Mouse (Mus musculus): ENCODE results near the gene Scaf4. TPM values are rescaled to one million over a fixed set of nuclear protein-coding genes. Genes with fewer than 3 reads are reported as not detected.

The Scaf4 gene
- polyA plus RNA-seq, 1 experiment from 2014 or later: 25.6 TPM

DNA sequence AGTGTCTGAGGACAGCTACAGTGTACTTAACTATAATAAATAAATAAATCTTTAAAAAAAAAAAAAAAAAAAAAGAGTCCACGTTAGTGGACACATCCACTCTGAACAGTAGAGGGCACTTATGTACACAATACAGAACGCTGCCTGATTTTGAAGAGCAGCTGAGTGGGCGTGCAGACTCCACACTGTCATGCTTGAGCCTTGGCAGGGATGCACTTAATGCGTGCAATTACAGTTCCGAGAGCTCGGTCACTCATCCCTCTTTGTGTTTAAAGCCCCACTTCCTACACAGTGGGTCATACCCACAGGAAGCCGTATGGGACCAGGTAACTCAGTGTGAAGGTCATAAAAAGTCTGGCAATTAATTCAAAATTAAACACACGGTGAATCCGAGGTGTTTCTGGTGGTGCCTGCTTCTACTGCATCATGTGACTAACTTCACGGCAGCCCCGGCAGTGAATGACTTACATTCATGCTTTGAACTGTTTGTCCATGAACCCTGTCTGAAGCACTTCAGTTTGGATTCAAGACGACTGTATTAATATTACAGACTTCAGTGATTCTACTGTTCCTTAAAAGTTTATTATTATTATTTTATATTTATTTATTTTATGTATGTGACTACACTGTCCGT is 28.3 kb upstream of the Scaf4 start:
- no peaks in the 10 kb centered on the region for H3K9me3 ChIP-seq (ENCODE audit: control insufficient read depth, low read length)
- no peaks in the 10 kb centered on the region for H3K4me1 ChIP-seq (replicated peaks; ENCODE audit: control insufficient read depth, insufficient read depth, low read length)
- H3K4me3 ChIP-seq (replicated peaks; ENCODE audit: low read length): no peak overlapping the region
- H3K27ac ChIP-seq (ENCODE audit: low read length): no peak overlapping the region
- H3K36me3 ChIP-seq (ENCODE audit: control insufficient read depth, insufficient read depth): no peaks in the 10 kb centered on the region
- no peak overlapping the region for H3K9ac ChIP-seq (replicated peaks; ENCODE audit: low read depth, low read length)
- H3K27me3 ChIP-seq (replicated peaks; ENCODE audit: control insufficient read depth, insufficient read depth, low read length): no peaks in the 10 kb centered on the region
- no peak overlapping the region for H3K4me2 ChIP-seq (ENCODE audit: low read length)
- 64% methylated on average over 13 of the region's 13 CpGs for WGBS
- ATAC-seq: peak; percentile 76

DNA sequence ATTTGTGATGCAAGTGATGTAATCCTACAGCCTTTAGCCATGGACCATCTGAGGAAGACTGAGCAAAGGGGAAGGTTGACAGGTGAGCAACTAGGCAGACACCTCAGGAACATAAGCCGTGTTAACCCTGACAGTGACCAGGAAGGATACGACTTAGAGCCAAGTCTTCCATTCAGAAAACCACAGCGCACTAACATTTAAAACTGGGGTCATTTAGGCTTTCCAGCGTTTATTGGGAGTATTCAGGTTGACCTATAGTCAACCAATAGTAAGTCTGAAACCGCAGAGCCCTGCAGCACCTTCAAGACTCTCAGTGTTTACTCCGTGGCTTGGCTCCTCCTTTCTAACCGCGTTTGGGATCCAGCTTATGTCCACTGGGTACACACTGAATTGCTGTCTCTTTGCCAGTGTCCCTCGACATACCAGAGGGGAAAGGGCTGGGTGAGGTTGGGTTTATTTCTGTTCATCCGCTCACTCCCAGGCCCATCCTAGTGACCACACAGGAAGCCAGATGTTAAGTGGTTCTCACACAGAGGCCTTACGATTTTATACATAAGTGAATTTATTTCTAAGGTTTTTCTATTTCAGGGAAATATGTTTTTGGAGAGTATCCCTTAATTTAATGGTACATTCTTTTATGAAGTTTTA is 26.3 kb upstream of the Scaf4 start:
- no peaks in the 10 kb centered on the region for H3K36me3 ChIP-seq (ENCODE audit: control insufficient read depth, insufficient read depth)
- no peak overlapping the region for H3K4me3 ChIP-seq (replicated peaks; ENCODE audit: low read length)
- no peaks in the 10 kb centered on the region for H3K27me3 ChIP-seq (replicated peaks; ENCODE audit: control insufficient read depth, insufficient read depth, low read length)
- 84% methylated on average over 11 of the region's 11 CpGs for WGBS
- H3K9me3 ChIP-seq (ENCODE audit: control insufficient read depth, low read length): no peaks in the 10 kb centered on the region
- no peaks in the 10 kb centered on the region for H3K4me1 ChIP-seq (replicated peaks; ENCODE audit: control insufficient read depth, insufficient read depth, low read length)
- ATAC-seq: no peak
- no peak overlapping the region for H3K4me2 ChIP-seq (ENCODE audit: low read length)
- no peak overlapping the region for H3K9ac ChIP-seq (replicated peaks; ENCODE audit: low read depth, low read length)
- H3K27ac ChIP-seq (ENCODE audit: low read length): no peak overlapping the region

DNA sequence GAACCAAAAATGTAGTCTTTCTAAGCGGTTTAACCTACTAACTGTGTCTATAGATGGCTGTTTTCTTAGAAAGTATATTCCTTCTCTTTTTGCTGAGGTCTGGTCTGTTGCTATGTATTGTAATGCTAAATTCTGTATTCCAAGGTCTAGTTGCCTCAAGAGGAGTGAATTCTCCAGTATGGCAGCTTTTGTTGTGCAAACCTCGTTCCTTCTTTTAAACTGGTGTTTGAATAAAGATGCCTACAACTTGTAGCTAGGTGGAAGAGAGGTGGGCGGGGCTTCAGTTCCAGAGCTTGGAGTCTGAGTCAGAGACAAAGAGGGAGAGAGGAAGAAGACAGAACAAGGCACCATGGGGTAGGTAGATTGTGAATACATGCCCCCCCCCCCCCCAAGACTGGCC is 25.5 kb upstream of the Scaf4 start:
- 43% methylated on average over 3 of the region's 3 CpGs for whole genome bisulfite sequencing
- no peaks in the 10 kb centered on the region for H3K4me1 ChIP-seq (replicated peaks; ENCODE audit: control insufficient read depth, insufficient read depth, low read length)
- H3K36me3 ChIP-seq (ENCODE audit: control insufficient read depth, insufficient read depth): no peaks in the 10 kb centered on the region
- H3K27ac ChIP-seq (ENCODE audit: low read length): no peak overlapping the region
- H3K9ac ChIP-seq (replicated peaks; ENCODE audit: low read depth, low read length): no peak overlapping the region
- no peak overlapping the region for H3K4me3 ChIP-seq (replicated peaks; ENCODE audit: low read length)
- no peaks in the 10 kb centered on the region for H3K27me3 ChIP-seq (replicated peaks; ENCODE audit: control insufficient read depth, insufficient read depth, low read length)
- no peaks in the 10 kb centered on the region for H3K9me3 ChIP-seq (ENCODE audit: control insufficient read depth, low read length)
- ATAC-seq: no peak
- no peak overlapping the region for H3K4me2 ChIP-seq (ENCODE audit: low read length)

DNA sequence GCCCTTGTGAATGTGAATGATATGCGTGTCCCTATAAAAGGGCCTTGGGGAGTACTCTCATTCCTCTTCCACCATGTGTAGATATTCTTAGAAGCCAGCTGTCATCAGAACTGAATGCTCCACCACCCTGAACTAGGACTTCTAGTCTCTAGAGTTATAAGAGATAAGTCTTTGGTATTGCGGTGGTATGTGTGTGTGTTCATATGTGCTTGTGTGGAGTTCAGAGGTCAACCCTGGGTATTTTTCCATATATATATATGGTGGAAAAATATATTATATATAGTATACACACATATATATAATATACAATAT is 19.6 kb upstream of the Scaf4 start:
- Histone ChIP-seq H3K4me1 (replicated peaks; ENCODE audit: control insufficient read depth, insufficient read depth, low read length) (peaks cover 2% of the 10 kb centered on the region; the same call in 1 of the 2 replicates), H3K4me2 (ENCODE audit: low read length) (no peak overlapping the region), H3K9me3 (ENCODE audit: control insufficient read depth, low read length) (no peaks in the 10 kb centered on the region), H3K9ac (replicated peaks; ENCODE audit: low read depth, low read length) (no peak overlapping the region), H3K4me3 (replicated peaks; ENCODE audit: low read length) (no peak overlapping the region), H3K27me3 (replicated peaks; ENCODE audit: control insufficient read depth, insufficient read depth, low read length) (no peaks in the 10 kb centered on the region), H3K36me3 (ENCODE audit: control insufficient read depth, insufficient read depth) (no peaks in the 10 kb centered on the region), H3K27ac (ENCODE audit: low read length) (no peak overlapping the region)
- ATAC-seq: no peak
- 89% methylated on average over 2 of the region's 2 CpGs for WGBS

DNA sequence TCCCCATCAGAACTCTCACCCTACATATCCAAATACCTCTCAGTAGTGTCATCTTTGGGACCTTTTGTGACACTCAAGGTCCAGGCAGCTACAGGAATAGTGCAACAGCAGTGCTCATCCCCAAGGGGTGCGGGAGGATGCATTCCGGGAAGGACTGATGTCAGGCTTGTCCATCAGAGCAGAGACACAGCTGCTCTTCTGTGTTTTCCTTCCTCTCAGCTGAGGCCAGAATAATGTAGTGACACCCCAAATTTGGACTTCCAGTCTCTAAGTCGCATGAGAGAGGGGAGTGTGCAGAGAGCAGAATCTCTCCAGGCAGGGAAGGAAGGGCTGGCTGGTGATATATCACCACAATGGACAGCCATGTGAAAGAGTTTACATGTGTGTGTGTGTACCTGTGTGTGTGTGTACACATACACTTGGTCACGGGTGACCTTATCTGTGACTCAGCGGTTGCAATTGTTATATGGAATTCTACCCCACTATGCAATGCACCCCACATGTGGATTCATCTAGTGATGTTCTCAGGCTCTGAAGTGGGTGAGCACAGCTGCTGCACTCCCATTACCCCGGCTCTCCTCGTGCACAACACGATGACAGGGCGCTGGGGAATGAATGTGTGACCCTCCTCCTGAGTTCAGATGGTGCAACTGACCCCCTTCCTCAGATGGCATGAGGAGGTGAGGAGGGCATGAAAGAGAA is 19.1 kb upstream of the Scaf4 start:
- 87% methylated on average over 9 of the region's 9 CpGs for WGBS
- no peaks in the 10 kb centered on the region for H3K27me3 ChIP-seq (replicated peaks; ENCODE audit: control insufficient read depth, insufficient read depth, low read length)
- H3K27ac ChIP-seq (ENCODE audit: low read length): no peak overlapping the region
- no peak for ATAC-seq
- H3K9me3 ChIP-seq (ENCODE audit: control insufficient read depth, low read length): no peaks in the 10 kb centered on the region
- no peak overlapping the region for H3K4me3 ChIP-seq (replicated peaks; ENCODE audit: low read length)
- H3K36me3 ChIP-seq (ENCODE audit: control insufficient read depth, insufficient read depth): no peaks in the 10 kb centered on the region
- no peak overlapping the region for H3K9ac ChIP-seq (replicated peaks; ENCODE audit: low read depth, low read length)
- no peak overlapping the region for H3K4me2 ChIP-seq (ENCODE audit: low read length)
- peaks cover 7% of the 10 kb centered on the region for H3K4me1 ChIP-seq (replicated peaks; ENCODE audit: control insufficient read depth, insufficient read depth, low read length)

DNA sequence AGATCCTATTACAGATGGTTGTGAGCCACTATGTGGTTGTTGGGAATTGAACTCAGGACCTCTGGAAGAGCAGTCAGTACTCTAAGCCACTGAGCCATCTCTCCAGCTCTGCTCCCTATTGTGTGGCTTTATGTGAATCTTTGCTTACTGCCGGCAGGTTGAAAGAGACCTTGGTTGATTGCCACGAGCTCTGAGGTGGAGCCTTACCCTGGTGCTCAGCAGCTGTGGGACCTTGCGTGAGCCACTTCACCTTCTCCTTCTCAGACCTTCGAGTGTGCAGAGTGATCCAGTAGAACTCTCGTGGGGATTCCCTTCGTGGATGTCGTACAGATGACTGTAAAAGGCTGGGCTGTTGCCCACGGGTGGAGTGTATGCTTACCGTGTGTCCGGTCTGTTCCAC is 17.4 kb upstream of the Scaf4 start:
- no peak overlapping the region for H3K4me2 ChIP-seq (ENCODE audit: low read length)
- no peak overlapping the region for H3K27ac ChIP-seq (ENCODE audit: low read length)
- no peak for ATAC-seq
- peaks cover 12% of the 10 kb centered on the region for H3K4me1 ChIP-seq (replicated peaks; ENCODE audit: control insufficient read depth, insufficient read depth, low read length)
- WGBS: 84% methylated on average over 10 of the region's 10 CpGs
- H3K9ac ChIP-seq (replicated peaks; ENCODE audit: low read depth, low read length): no peak overlapping the region
- no peaks in the 10 kb centered on the region for H3K27me3 ChIP-seq (replicated peaks; ENCODE audit: control insufficient read depth, insufficient read depth, low read length)
- H3K36me3 ChIP-seq (ENCODE audit: control insufficient read depth, insufficient read depth): no peaks in the 10 kb centered on the region
- H3K9me3 ChIP-seq (ENCODE audit: control insufficient read depth, low read length): no peaks in the 10 kb centered on the region
- no peak overlapping the region for H3K4me3 ChIP-seq (replicated peaks; ENCODE audit: low read length)

DNA sequence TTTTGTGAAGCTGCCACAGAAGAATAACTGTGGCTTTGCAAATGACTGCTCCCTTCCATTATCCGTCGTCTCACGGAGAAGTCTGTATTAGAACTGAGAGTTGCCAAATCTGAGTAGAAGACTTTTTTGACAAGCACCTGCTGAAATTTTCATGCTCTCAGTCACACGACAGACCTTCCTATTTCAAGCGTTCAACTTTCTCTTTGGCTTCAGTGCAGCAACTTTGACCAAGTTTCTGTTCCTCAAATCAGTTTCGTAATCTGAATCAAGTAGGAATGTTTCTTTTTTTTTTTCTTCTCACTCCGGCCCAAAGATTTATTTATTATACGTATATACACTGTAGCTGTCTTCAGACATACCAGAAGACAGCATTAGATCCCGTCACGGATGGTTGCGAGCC is 16.6 kb upstream of the Scaf4 start:
- no peak overlapping the region for H3K27ac ChIP-seq (ENCODE audit: low read length)
- no peak overlapping the region for H3K4me2 ChIP-seq (ENCODE audit: low read length)
- ATAC-seq: no peak
- H3K9ac ChIP-seq (replicated peaks; ENCODE audit: low read depth, low read length): no peak overlapping the region
- H3K9me3 ChIP-seq (ENCODE audit: control insufficient read depth, low read length): no peaks in the 10 kb centered on the region
- peaks cover 12% of the 10 kb centered on the region for H3K4me1 ChIP-seq (replicated peaks; ENCODE audit: control insufficient read depth, insufficient read depth, low read length)
- no peak overlapping the region for H3K4me3 ChIP-seq (replicated peaks; ENCODE audit: low read length)
- no peaks in the 10 kb centered on the region for H3K36me3 ChIP-seq (ENCODE audit: control insufficient read depth, insufficient read depth)
- 91% methylated on average over 11 of the region's 11 CpGs for WGBS
- H3K27me3 ChIP-seq (replicated peaks; ENCODE audit: control insufficient read depth, insufficient read depth, low read length): no peaks in the 10 kb centered on the region

DNA sequence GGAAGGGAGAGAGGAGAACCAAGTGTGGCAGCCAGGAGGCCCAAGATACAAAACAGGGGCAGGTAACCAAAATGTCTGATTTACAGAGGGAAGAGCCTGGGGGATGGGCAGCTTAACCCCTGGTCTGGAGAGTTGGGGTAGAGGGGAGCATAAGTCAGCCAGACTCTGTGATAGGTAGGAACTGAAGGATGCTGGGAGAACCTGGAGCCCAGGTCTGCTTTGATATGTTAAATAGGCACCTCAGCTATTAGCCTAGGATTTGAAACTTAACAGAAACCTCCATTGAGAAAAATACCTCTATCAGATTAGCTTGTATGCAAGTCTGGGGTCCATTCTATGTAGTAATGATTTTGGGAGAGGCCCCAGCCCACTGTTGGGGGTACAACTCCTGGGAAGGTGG is 15.3 kb upstream of the Scaf4 start:
- H3K4me2 ChIP-seq (ENCODE audit: low read length): no peak overlapping the region
- H3K27ac ChIP-seq (ENCODE audit: low read length): no peak overlapping the region
- H3K4me1 ChIP-seq (replicated peaks; ENCODE audit: control insufficient read depth, insufficient read depth, low read length): peaks cover 12% of the 10 kb centered on the region
- no peak overlapping the region for H3K4me3 ChIP-seq (replicated peaks; ENCODE audit: low read length)
- no peak overlapping the region for H3K9ac ChIP-seq (replicated peaks; ENCODE audit: low read depth, low read length)
- H3K36me3 ChIP-seq (ENCODE audit: control insufficient read depth, insufficient read depth): no peaks in the 10 kb centered on the region
- H3K9me3 ChIP-seq (ENCODE audit: control insufficient read depth, low read length): no peaks in the 10 kb centered on the region
- H3K27me3 ChIP-seq (replicated peaks; ENCODE audit: control insufficient read depth, insufficient read depth, low read length): no peaks in the 10 kb centered on the region
- ATAC-seq: no peak

DNA sequence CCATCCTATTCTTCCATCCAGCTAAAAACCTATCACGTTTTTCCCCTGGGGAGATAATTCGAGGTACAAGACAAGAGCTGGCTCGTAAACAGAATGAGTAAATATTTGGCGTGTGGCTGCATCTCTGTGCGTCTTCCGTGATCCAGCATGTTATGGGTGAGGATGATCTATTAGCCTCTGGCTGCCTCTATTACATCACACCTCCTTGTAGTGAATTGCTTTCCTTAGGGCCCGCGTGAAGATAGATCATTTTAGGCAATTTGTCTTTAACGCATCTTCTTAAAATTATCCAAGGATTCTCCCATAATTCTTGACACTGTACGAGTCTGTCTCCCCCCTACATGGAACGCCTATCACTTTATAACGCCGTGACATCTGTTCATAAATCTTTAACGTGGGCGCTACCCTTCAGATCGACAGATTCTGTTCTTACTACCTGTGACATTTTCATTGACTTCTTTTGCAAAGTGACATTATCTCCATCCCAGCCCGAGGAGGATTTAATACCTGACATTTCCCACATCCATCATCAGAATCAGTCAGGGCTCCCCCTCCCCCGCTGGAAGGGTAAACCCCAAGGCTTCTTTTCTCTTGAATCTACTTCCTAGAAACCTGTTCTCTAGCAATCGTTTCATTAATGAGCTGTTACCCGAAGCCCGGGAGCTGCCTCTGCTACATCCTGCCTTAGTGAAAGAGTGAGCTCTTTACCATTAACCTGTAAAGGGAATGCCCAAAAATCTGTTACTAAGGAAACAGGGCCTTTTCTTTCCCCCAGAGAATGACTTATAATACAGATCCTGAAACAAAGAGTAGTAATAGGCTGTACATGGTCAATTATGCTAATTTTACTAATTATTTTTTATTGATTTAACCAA is 14.4 kb upstream of the Scaf4 start:
- ATAC-seq: peak; percentile 62; the same call in 1 of the 2 replicates
- H3K36me3 ChIP-seq (ENCODE audit: control insufficient read depth, insufficient read depth): no peaks in the 10 kb centered on the region
- 7% methylated on average over 21 of the region's 21 CpGs for WGBS
- H3K9me3 ChIP-seq (ENCODE audit: control insufficient read depth, low read length): no peaks in the 10 kb centered on the region
- peaks cover 12% of the 10 kb centered on the region for H3K4me1 ChIP-seq (replicated peaks; ENCODE audit: control insufficient read depth, insufficient read depth, low read length)
- no peak overlapping the region for H3K27ac ChIP-seq (ENCODE audit: low read length)
- H3K4me2 ChIP-seq (ENCODE audit: low read length): peak overlapping the region; percentile 28
- H3K9ac ChIP-seq (replicated peaks; ENCODE audit: low read depth, low read length): peak overlapping the region; percentile 19
- no peak overlapping the region for H3K4me3 ChIP-seq (replicated peaks; ENCODE audit: low read length)
- H3K27me3 ChIP-seq (replicated peaks; ENCODE audit: control insufficient read depth, insufficient read depth, low read length): no peaks in the 10 kb centered on the region

Measured in forebrain, embryonic 16.5 days (tissue).